Mouse (Mus musculus) limb, embryonic 12.5 days (tissue): ENCODE data around the gene Mien1. TPM values are rescaled to one million over a fixed set of nuclear protein-coding genes. Genes with fewer than 3 reads are reported as not detected.

Experiments used
- ATAC-seq: fragments of 200-750 bp; cut with Nextera tagmentation; 2 replicates; pipeline ENCODE4 v1.8.0; 2017; ENCODE audit warnings: low read depth, moderate TSS enrichment; ENCODE audit not compliant: insufficient number of reproducible peaks, insufficient read depth, low FRiP score, low TSS enrichment
- H3K27ac ChIP-seq: fragments of 300-500 bp; sonication (generic); 2 replicates; pipeline ENCODE4 v1.5.1; 2016; ENCODE audit warnings: mild to moderate bottlenecking, moderate library complexity
- H3K27me3 ChIP-seq: fragments of 300-500 bp; sonication (generic); 2 replicates; pipeline ENCODE4 v1.6.1; 2016; ENCODE audit warnings: mild to moderate bottlenecking, moderate library complexity
- H3K36me3 ChIP-seq: fragments of 300-500 bp; sonication (generic); 2 replicates; pipeline ENCODE4 v1.6.1; 2016; ENCODE audit warnings: mild to moderate bottlenecking, moderate library complexity
- H3K4me1 ChIP-seq: fragments of 300-500 bp; sonication (generic); replicated peaks from 2 replicates; pipeline ENCODE4 v1.6.1; 2016
- H3K4me2 ChIP-seq: fragments of 300-500 bp; sonication (generic); 2 replicates; pipeline ENCODE4 v1.6.1; 2016; ENCODE audit warnings: mild to moderate bottlenecking, moderate library complexity
- H3K4me3 ChIP-seq: fragments of 300-500 bp; sonication (generic); replicated peaks from 2 replicates; pipeline ENCODE4 v1.5.1; 2016; ENCODE audit warnings: mild to moderate bottlenecking
- H3K9ac ChIP-seq: fragments of 300-500 bp; sonication (generic); replicated peaks from 2 replicates; pipeline ENCODE4 v1.6.1; 2016; ENCODE audit warnings: mild to moderate bottlenecking, moderate library complexity
- H3K9me3 ChIP-seq: fragments of 300-500 bp; sonication (generic); 2 replicates; pipeline ENCODE4 v1.6.1; 2016; ENCODE audit warnings: mild to moderate bottlenecking, moderate library complexity
- WGBS: fragments of 180-500 bp; shearing (Covaris S2); methylation state at CpG from one replicate; pipeline ENCODE4 v1.1.7; 2016; 5-methylcytosine and 5-hydroxymethylcytosine counted together
- polyA plus RNA-seq: library from polyadenylated mRNA; unstranded; fragments of >200 nt; fragmentation: Nextera tagmentation; extraction: Ambion mirVana; gene quantifications from 2 replicates; pipeline ENCODE4 v1.2.1, GENCODE M21; 2016

Mien1 gene
- polyA plus RNA-seq = 74.4 and 79.8 TPM in 2 replicates

DNA sequence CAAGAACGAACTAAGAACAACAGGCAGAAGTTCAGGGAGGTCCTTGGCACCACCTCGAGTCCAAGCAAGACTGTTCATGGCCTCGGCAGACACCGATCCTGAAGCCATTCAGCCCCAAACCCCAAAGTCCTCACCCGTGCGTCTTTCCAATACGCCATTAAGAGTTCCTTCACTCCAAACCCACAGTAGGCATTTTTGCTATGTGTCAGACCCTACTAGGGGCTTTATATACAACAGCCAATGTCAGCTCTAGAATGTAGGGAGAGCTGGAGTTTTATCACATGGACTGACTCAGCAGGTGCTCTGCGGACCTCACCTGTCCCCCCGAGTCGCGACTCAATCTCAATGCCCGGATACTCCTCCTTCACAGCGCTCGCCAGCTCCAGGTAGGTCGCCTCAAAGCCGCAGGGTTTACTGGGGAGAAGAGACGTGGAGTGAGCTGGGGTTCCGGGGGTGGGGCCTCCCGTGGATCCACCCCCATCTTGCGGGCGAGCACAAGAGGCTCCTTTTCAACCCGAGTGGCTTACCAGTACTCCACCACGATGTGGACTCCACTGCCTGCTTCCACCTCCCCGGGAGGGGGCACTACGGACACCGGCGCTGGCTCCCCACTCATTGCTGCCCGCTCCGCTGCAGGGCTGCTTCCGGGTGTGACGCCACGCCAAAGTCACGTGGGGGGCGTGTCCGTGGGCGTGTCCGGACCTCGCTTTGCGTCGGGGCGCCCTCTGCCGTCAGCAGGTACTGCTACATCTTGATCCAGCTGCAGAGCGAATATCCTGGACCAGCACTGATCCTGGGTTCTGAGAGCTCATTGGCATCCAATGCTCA, at the start of gene Mien1:
Gene Mien1, minus strand, starts transcription at position 661 of the 828 bp plus-strand sequence.
- 3% methylated on average over 43 of the region's 43 CpGs for WGBS
- Histone ChIP-seq H3K4me1 (peaks cover 6% of the 10 kb centered on the region; the same call in 1 of the 2 replicates), H3K27ac (0 out of 2 replicates have a peak within 1 kb of the TSS, but pooled peaks have one; percentile 45), H3K9me3 (no peaks in the 10 kb centered on the region), H3K4me3 (peak within 1 kb of the TSS; percentile 71), H3K36me3 (peaks cover 38% of the 10 kb centered on the region), H3K4me2 (peak within 1 kb of the TSS; percentile 75), H3K9ac (peak within 1 kb of the TSS; percentile 57), H3K27me3 (no peaks in the 10 kb centered on the region)
- ATAC-seq = peak; percentile 90

DNA sequence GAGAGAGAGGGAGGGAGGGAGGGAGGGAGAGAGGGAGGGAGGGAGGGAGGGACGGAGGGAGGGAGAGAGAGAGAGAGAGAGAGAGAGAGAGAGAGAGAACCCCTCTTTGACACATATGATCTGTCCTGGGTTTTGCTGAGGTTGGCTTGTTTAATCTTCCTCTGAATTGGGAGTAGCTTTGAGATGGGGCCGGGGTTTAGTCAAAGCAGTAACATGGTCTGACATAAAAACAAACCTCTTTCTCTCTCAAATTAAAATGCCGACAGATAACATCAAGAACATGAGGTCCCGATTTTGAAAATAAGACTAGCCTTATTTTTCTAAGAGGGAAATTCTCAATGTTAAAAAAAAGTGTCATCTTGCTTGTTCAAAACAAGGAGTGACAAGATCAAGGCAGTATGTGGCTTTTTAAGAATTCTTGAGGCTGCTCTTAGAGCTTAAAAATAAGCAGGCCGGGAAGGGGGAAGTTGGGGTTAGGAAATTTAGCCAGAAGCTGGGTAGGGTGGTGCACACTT, 48.8 kb upstream of the Mien1 start:
- Histone ChIP-seq H3K4me2 (no peak overlapping the region), H3K27ac (no peak overlapping the region), H3K4me3 (no peak overlapping the region), H3K9me3 (no peaks in the 10 kb centered on the region), H3K36me3 (no peaks in the 10 kb centered on the region), H3K4me1 (0 out of 2 replicates have a peak, but pooled peaks cover 4% of the 10 kb centered on the region), H3K9ac (no peak overlapping the region), H3K27me3 (0 out of 2 replicates have a peak, but pooled peaks cover 5% of the 10 kb centered on the region)
- WGBS = 67% methylated on average over 5 of the region's 5 CpGs
- no peak for ATAC-seq

DNA sequence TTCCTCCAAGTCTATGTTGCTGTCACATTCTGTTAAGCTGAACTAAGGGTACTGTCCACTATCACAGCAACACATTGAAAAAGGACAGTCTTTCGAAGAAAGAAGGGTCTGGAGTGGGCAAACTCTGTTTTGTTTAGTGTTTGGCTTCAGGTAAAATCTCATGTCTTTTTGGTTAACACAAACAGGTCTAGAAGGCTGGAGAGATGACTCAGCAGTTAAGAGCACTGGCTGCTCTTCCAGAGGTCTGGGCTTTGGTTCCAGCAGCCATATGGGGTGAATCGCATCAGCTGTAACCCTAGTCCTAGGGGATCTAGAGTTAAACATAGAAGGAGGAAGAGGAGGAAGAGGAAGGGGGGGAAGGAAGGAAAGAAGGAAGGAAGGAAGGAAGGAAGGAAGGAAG, 47.0 kb upstream of the Mien1 start:
- Histone ChIP-seq H3K36me3 (no peaks in the 10 kb centered on the region), H3K27ac (no peak overlapping the region), H3K4me3 (no peak overlapping the region), H3K4me1 (no peaks in the 10 kb centered on the region), H3K9ac (no peak overlapping the region), H3K27me3 (0 out of 2 replicates have a peak, but pooled peaks cover 5% of the 10 kb centered on the region), H3K4me2 (no peak overlapping the region), H3K9me3 (no peaks in the 10 kb centered on the region)
- WGBS = 87% methylated on average over 2 of the region's 2 CpGs
- ATAC-seq = no peak

- 83% methylated on average over 10 of the region's 10 CpGs for WGBS
- Histone ChIP-seq H3K4me1 (peaks cover 5% of the 10 kb centered on the region; the same call in 1 of the 2 replicates), H3K36me3 (no peaks in the 10 kb centered on the region), H3K27ac (no peak overlapping the region), H3K27me3 (0 out of 2 replicates have a peak, but pooled peaks cover 5% of the 10 kb centered on the region), H3K9ac (no peak overlapping the region), H3K9me3 (no peaks in the 10 kb centered on the region), H3K4me2 (no peak overlapping the region), H3K4me3 (no peak overlapping the region)
- no peak for ATAC-seq
These were observed 43.3 kb upstream of the Mien1 start for GRCm38 (mm10) chr11:98482067-98482466.

- no peaks in the 10 kb centered on the region for H3K36me3 ChIP-seq
- H3K9me3 ChIP-seq = no peaks in the 10 kb centered on the region
- 67% methylated on average over 6 of the region's 6 CpGs for WGBS
- no peak overlapping the region for H3K9ac ChIP-seq
- H3K27me3 ChIP-seq = 0 out of 2 replicates have a peak, but pooled peaks cover 5% of the 10 kb centered on the region
- peaks cover 5% of the 10 kb centered on the region; the same call in 1 of the 2 replicates for H3K4me1 ChIP-seq
- no peak overlapping the region for H3K4me3 ChIP-seq
- H3K27ac ChIP-seq = no peak overlapping the region
- ATAC-seq = no peak
- H3K4me2 ChIP-seq = no peak overlapping the region
These were observed 42.4 kb upstream of the Mien1 start for GRCm38 (mm10) chr11:98481231-98481630.

DNA sequence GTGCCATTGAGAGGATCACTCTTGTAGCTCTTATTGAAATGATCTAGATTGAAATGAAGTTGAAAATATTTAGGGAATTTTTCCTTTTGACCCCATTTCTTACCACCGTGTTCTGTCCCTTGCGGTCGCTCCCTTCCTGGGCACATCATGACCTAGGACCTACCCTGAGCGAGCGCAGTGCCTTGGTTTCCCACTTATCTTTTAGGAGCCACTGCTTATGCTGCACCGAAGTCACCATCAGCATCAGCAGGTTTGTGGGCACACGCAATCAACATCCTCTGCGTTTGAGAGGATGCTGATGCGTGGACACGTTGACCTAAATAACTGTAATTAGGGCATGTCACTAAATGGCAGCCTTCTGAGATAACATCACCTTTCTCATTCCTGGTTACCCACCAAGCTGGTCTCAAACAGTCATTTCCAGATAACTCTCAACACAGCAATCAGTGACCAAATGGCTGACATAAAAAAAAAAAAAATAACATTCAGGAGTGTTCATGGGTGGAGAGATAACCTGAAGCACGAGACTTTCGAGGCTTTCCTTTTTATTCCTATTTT, 41.2 kb upstream of the Mien1 start:
- 0 out of 2 replicates have a peak, but pooled peaks cover under 1% of the 10 kb centered on the region for H3K27me3 ChIP-seq
- H3K36me3 ChIP-seq = no peaks in the 10 kb centered on the region
- ATAC-seq = no peak
- H3K9me3 ChIP-seq = no peaks in the 10 kb centered on the region
- H3K9ac ChIP-seq = no peak overlapping the region
- H3K4me3 ChIP-seq = no peak overlapping the region
- H3K4me2 ChIP-seq = no peak overlapping the region
- 84% methylated on average over 12 of the region's 12 CpGs for WGBS
- no peak overlapping the region for H3K27ac ChIP-seq
- peaks cover 5% of the 10 kb centered on the region; the same call in 1 of the 2 replicates for H3K4me1 ChIP-seq

DNA sequence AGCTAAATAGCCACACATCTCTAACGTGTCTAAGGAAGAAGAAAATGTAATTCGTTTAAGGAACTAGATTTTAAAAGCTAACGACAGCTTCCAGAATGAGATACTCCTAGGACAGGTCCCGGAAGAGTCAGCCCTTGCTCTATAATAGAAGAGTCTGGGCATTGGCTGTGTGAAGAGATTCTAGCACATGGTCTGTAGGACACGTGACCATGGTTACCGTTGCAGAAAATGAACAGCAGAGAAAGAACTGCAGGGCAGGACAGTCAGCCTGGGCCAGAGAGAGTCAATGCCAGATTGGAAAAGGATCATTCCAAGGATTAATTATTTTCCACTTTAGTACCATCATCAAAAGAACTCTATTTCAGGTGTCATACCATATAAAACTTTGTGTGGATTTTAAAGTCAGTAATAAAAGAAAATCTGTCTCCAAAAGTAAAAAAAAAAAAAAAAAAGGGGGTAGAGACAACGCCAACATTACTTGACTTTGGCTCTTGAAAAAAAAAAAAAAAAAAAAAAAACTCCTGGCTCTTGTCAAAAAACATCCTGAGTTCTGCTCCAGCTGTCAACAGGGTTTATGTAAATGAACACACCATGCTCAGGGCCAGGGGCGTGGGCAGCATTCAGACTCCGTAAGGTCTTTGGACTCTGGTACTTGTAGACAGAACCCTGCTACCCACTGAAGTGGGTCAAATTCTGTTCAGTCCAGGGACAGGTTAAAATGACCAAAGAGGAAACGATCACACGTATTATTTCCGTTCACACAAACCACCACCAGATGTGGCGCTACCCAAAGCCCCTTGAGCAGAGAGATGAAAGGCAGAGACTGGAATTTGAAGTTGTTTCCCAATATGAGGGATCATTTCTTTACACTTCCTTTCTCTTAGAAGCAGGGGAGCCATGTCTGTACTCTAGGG, 40.5 kb upstream of the Mien1 start:
- no peak overlapping the region for H3K4me2 ChIP-seq
- no peak overlapping the region for H3K27ac ChIP-seq
- no peak overlapping the region for H3K4me3 ChIP-seq
- ATAC-seq = no peak
- peaks cover 5% of the 10 kb centered on the region; the same call in 1 of the 2 replicates for H3K4me1 ChIP-seq
- H3K9ac ChIP-seq = no peak overlapping the region
- 56% methylated on average over 13 of the region's 13 CpGs for WGBS
- H3K27me3 ChIP-seq = no peaks in the 10 kb centered on the region
- H3K36me3 ChIP-seq = no peaks in the 10 kb centered on the region
- no peaks in the 10 kb centered on the region for H3K9me3 ChIP-seq

GRCm38 (mm10) chr11:98477011-98477701, 38.4 kb upstream of the Mien1 start:
- ATAC-seq = no peak
- no peak overlapping the region for H3K27ac ChIP-seq
- no peak overlapping the region for H3K9ac ChIP-seq
- peaks cover 5% of the 10 kb centered on the region; the same call in 1 of the 2 replicates for H3K4me1 ChIP-seq
- no peak overlapping the region for H3K4me3 ChIP-seq
- 70% methylated on average over 14 of the region's 14 CpGs for WGBS
- H3K4me2 ChIP-seq = no peak overlapping the region
- H3K9me3 ChIP-seq = no peaks in the 10 kb centered on the region
- no peaks in the 10 kb centered on the region for H3K36me3 ChIP-seq
- no peaks in the 10 kb centered on the region for H3K27me3 ChIP-seq

DNA sequence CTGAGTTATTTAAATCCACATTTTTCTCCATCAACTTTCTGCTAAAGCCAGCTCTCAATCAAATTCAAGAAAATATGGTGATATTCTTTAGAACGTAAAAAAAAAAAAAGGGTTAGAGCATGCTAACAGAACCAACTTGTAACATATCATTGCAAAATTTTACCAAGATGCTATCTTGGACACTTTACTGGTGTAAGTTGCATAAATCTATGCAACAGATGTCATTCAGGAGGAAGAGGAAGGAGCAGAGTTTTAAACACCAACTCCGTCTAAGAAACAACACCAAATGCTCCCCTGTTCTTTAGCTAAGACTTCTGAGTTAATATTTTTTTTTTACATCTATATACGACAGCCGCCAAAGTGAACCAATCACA, 37.6 kb upstream of the Mien1 start:
- Histone ChIP-seq H3K27me3 (no peaks in the 10 kb centered on the region), H3K4me3 (no peak overlapping the region), H3K4me1 (peaks cover 5% of the 10 kb centered on the region; the same call in 1 of the 2 replicates), H3K9me3 (no peaks in the 10 kb centered on the region), H3K9ac (no peak overlapping the region), H3K27ac (no peak overlapping the region), H3K4me2 (no peak overlapping the region), H3K36me3 (no peaks in the 10 kb centered on the region)
- WGBS = 74% methylated on average over 4 of the region's 4 CpGs
- no peak for ATAC-seq
